Mouse (Mus musculus) hindbrain, embryonic 15.5 days (tissue): ENCODE results near the gene Rab10. TPM values are rescaled to one million over a fixed set of nuclear protein-coding genes. Genes with fewer than 3 reads are reported as not detected.

ENCODE experiments used
- ATAC-seq: fragments of 200-750 bp; cut with Nextera tagmentation; 2 replicates; pipeline ENCODE4 v1.8.0; 2017; ENCODE audit warnings: low read depth, moderate number of reproducible peaks, moderate TSS enrichment; ENCODE audit not compliant: low FRiP score
- H3K27ac ChIP-seq: fragments of 300-500 bp; sonication (generic); replicated peaks from 2 replicates; pipeline ENCODE4 v1.5.1; 2015; ENCODE audit warnings: mild to moderate bottlenecking, inconsistent platforms
- H3K27me3 ChIP-seq: fragments of 300-500 bp; sonication (generic); 2 replicates; pipeline ENCODE4 v1.6.1; 2015; ENCODE audit warnings: control low read depth, inconsistent platforms
- H3K36me3 ChIP-seq: fragments of 300-500 bp; sonication (generic); 2 replicates; pipeline ENCODE4 v1.6.1; 2015; ENCODE audit warnings: control low read depth, inconsistent platforms
- H3K4me1 ChIP-seq: fragments of 300-500 bp; sonication (generic); replicated peaks from 2 replicates; pipeline ENCODE4 v1.6.1; 2015; ENCODE audit warnings: control low read depth, inconsistent platforms
- H3K4me2 ChIP-seq: fragments of 300-500 bp; sonication (generic); 2 replicates; pipeline ENCODE4 v1.6.1; 2015; ENCODE audit warnings: moderate library complexity, mild to moderate bottlenecking, inconsistent platforms
- H3K4me3 ChIP-seq: fragments of 300-500 bp; sonication (generic); 2 replicates; pipeline ENCODE4 v1.5.1; 2015; ENCODE audit warnings: mild to moderate bottlenecking, inconsistent platforms
- H3K9ac ChIP-seq: fragments of 300-500 bp; sonication (generic); 2 replicates; pipeline ENCODE4 v1.6.1; 2015; ENCODE audit warnings: inconsistent platforms
- H3K9me3 ChIP-seq: fragments of 300-500 bp; sonication (generic); 2 replicates; pipeline ENCODE4 v1.6.1; 2016; ENCODE audit warnings: control low read depth, inconsistent platforms
- WGBS: fragments of 180-500 bp; shearing (Covaris S2); methylation state at CpG from one replicate; pipeline ENCODE4 v1.1.7; 2015; 5-methylcytosine and 5-hydroxymethylcytosine counted together
- polyA plus RNA-seq: library from polyadenylated mRNA; unstranded; fragments of >200 nt; fragmentation: Nextera tagmentation; extraction: Ambion mirVana; gene quantifications from 2 replicates; pipeline ENCODE4 v1.2.1, GENCODE M21; 2015

Rab10 gene
- polyA plus RNA-seq, 1 experiment from 2014 or later = 161 TPM

DNA sequence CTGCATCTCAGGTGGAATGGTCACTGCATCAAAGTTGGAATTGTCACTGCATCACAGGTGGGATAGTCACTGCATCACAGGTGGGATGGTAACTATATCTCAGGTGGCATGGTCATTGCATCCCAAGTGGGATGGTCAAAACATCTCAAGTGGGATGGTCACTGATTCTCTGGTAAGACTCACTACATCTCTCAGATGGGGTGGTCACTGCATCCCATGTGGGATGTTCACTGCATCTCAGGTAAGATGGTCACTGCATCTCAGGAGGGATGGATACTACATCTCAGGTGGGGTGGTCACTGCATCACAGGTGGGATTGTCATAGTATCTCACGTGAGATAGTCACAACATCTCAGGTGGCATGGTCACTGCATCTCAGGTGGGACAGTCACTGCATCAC lies 75.7 kb downstream of the Rab10 start:
- H3K4me2 ChIP-seq = no peak overlapping the region
- no peaks in the 10 kb centered on the region for H3K9me3 ChIP-seq
- no peak overlapping the region for H3K4me3 ChIP-seq
- ATAC-seq = no peak
- no peaks in the 10 kb centered on the region for H3K27me3 ChIP-seq
- WGBS = 88% methylated on average over 1 of the region's 1 CpGs
- H3K9ac ChIP-seq = no peak overlapping the region
- no peak overlapping the region for H3K27ac ChIP-seq
- peaks cover 19% of the 10 kb centered on the region; the same call in 1 of the 2 replicates for H3K4me1 ChIP-seq
- H3K36me3 ChIP-seq = peaks cover 12% of the 10 kb centered on the region

DNA sequence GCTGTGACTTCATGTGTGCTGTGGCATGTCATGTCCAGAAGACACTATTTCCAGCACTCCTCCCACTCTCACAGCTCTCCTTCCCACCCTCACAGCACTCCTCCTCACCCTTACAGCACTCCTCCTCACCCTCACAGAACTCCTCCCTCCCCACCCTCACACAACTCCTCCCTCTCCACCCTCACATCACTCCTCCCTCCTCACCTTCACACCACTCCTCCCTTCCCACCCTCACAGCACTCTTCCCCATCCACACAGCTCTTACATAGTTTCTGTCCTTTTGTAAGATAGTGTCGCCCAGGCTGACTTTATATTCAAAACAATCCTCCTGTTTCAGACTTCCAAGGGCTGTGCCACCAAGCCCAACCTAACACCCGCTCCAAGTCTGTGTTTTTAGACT lies 86.4 kb downstream of the Rab10 start:
- H3K9ac ChIP-seq = no peak overlapping the region
- no peak overlapping the region for H3K4me2 ChIP-seq
- H3K9me3 ChIP-seq = no peaks in the 10 kb centered on the region
- no peak for ATAC-seq
- WGBS = 77% methylated on average over 2 of the region's 2 CpGs
- no peak overlapping the region for H3K27ac ChIP-seq
- no peaks in the 10 kb centered on the region for H3K4me1 ChIP-seq
- H3K36me3 ChIP-seq = no peaks in the 10 kb centered on the region
- H3K4me3 ChIP-seq = no peak overlapping the region
- no peaks in the 10 kb centered on the region for H3K27me3 ChIP-seq

DNA sequence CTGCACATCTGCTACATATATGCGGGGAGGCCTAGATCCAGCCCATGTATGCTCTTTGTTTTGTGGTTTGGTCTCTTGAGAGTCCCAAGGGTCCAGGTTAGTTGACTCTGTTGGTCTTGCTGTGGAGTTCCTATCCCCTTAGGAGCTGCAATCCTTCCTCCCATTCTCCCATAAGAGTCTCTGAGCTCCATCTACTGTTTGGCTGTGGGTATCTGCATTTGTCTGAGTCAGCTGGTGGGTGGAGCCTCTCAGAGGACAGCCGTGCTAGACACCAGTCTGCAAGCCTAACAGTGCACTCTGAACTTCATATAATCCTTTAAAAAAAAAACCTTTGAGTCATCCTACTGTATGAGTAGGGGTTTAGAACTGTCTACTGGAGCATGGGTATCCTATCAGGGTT lies 99.6 kb downstream of the Rab10 start:
- WGBS = 64% methylated on average over 2 of the region's 2 CpGs
- no peak overlapping the region for H3K27ac ChIP-seq
- H3K27me3 ChIP-seq = no peaks in the 10 kb centered on the region
- no peak overlapping the region for H3K9ac ChIP-seq
- no peaks in the 10 kb centered on the region for H3K36me3 ChIP-seq
- no peaks in the 10 kb centered on the region for H3K9me3 ChIP-seq
- ATAC-seq = no peak
- no peak overlapping the region for H3K4me2 ChIP-seq
- no peaks in the 10 kb centered on the region for H3K4me1 ChIP-seq
- no peak overlapping the region for H3K4me3 ChIP-seq

DNA sequence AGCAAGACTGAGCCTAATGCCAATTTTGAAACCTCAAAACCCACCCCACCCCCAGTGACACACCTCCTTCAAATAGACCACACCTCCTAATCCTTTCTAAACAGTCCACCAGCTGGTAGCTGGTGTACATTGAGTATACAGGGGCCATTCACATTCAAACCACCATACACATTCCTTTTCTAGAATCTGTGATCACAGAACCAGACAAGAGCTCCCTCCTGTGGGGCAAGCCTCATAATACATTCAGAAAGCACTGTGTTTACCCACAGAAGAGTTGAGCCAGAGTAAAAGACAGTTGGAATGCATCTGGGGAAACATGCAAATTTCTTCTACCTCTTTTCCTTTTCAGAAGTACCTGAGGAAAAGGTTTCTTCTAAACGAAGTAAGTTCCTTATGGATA lies 100.6 kb downstream of the Rab10 start:
- Histone ChIP-seq H3K36me3 (no peaks in the 10 kb centered on the region), H3K27me3 (no peaks in the 10 kb centered on the region), H3K4me2 (no peak overlapping the region), H3K4me3 (no peak overlapping the region), H3K27ac (no peak overlapping the region), H3K4me1 (no peaks in the 10 kb centered on the region), H3K9me3 (no peaks in the 10 kb centered on the region), H3K9ac (no peak overlapping the region)
- no peak for ATAC-seq
- WGBS = 72% methylated on average over 1 of the region's 1 CpGs

Other genes with a start within 250 kb of the Rab10 start
- 79.9 and 85.8 TPM in 2 replicates for gene Kif3c, start 55.2 kb upstream of the Rab10 start, polyA plus RNA-seq
- gene Asxl2, start 116.9 kb upstream of the Rab10 start, polyA plus RNA-seq = 11.0 and 14.2 TPM in 2 replicates